Mouse (Mus musculus): Measurements from ENCODE around the gene Trex1.

Trex1 gene

DNA sequence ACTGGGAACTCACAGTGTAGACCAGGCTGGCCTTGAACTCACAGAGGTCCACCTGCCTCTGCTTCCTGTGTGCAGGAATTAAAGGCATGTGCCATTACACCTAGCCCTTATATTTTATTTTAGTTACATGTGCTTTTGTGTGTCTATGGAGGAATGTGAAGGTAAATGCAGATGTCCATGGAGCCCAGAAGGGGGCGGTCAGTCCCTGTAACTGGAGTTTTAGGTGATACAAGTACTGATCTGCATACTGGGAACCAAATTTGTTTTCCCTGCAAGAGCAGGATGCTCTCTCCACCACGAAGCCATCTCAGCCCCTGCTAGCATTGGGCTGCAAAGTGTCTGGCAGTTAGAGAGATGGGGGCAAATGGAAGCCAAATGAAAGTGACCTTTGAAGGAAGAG lies 25.4 kb upstream of the Trex1 start:
- DNase-seq, result no peak

- DNase-seq, result peak; percentile 81
These were observed 22.7 kb upstream of the Trex1 start, which contains the start of the genes Ccdc51 and Tma7 for GRCm38 (mm10) chr9:109082124-109082800. Gene Ccdc51 (plus strand): TSS chr9:109082493. Gene Tma7 (minus strand): TSS chr9:109082587.

DNA sequence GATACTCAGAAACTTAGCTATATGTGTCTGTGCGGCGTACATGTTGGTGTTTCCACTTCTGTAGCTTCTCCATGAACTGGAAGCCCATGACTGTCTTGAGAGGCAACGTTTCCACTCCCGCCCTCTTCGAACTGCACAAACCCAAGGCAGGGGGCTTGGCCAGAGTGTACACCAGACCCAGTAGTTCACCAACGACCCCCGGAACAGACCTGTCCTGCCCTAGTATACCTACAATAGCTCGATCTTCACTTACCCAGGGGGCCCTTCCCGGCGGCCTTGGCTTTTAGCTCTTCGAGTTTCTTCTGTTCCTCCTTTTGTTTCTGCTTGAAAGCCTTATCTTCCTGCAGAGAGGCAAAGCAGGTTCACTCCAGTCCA lies 22.2 kb upstream of the Trex1 start:
- DNase-seq, result no peak

GRCm38 (mm10) chr9:109080516-109080915 lies 21.0 kb upstream of the Trex1 start:
- no peak for DNase-seq

GRCm38 (mm10) chr9:109073661-109074573 lies 14.4 kb upstream of the Trex1 start, which contains the start of gene Atrip:
Gene Atrip (minus strand): TSS chr9:109074124.
- peak; percentile 95 for DNase-seq

- DNase-seq, result no peak
These were observed 8.7 kb upstream of the Trex1 start for GRCm38 (mm10) chr9:109068095-109068735.

DNA sequence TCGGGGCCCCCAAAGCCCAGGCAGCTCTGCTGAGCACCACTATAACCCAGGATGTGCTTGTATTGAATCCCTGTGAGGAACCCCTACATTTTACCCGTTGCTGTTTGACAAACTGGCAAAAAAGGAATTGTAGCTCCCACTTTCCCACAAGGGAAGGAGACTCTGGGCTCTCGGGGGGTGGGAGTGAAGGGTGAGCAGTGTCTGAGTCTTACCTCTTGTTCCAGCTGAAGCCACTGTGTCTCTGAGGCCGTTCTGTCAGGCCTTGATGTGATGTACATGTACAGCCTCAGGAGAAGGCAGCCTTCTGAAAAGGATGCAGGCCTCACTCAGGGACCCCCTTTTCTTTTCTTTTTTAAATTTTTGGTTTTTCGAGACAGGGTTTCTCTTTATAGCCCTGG lies 1.4 kb upstream of the Trex1 start:
- DNase-seq, result no peak

DNA sequence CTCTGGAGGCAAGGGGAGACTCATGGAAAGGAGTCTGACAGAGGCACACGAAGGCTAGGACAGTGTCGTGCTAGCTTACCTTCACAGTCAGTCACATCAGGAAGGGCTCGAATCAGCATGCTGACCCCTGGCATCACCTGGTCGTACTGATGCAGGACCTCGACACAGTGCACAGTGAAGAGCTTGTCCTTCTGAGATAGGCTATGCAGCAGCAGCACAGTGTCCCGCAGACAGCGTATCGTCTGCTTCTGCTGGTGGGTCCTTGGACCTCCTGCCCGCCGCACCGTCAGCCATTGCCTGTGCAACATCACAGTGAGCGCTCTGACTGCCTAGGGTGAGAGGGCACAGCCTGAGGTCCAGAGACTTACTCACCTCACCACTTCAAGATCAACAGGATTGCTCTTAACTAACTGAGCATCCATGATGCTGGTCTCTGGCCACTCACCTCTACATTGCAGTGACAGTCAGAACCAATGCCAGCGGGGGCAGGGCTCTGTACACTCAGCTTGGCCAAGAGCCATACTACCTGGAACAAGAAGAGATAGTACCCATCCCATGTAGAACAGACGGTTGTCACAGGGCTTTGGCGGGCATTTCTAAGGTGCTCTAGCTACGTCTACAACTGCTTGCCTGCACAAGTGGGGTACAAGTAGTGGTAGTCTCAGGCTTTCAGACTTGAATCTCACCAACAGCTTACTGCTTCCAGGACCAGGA lies 807 bp upstream of the Trex1 start:
- DNase-seq, result no peak

DNA sequence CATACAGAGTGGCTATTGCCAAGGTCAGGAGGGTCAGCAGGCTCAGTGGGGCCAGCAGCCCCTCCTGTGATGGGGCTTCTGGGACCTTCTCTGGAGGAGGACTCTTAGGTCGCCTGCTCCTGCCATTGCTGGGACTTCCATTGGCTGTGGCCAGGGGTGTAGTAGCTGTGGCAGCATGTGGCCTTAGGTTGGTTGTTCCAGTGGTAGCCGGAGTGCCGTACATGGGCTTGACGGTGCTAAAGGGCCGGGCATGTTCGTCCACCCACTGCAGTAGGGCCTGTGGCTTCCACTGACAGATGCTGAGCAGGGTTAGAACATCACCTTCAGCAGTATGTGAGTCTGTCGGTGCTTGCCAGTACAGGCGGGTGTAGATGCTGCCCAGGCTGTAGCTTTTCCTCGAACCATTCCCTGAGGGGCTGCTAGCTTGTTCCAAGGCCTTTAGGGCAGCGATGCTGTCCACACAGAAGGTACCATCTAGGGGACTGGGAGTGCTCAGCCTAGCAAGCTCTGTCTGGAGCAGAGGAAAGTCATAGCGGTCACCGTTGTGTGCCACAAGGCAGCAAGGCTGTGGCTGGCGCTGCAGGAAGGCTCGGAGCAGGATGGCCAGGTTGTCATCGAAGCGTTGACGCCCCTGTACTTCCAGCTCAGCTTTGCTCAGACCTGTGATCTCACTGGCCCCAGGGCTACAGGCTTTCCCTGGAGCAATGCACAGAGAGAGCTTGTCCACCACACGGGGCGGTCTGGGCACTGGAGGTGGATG lies 1.3 kb downstream of the Trex1 start:
- no peak for DNase-seq

- DNase-seq, result no peak
These were observed 2.0 kb downstream of the Trex1 start for GRCm38 (mm10) chr9:109057543-109057942.

- no peak for DNase-seq
These were observed 2.6 kb downstream of the Trex1 start for GRCm38 (mm10) chr9:109056916-109057315.

GRCm38 (mm10) chr9:109056081-109056690 lies 3.3 kb downstream of the Trex1 start:
- DNase-seq, result no peak

DNA sequence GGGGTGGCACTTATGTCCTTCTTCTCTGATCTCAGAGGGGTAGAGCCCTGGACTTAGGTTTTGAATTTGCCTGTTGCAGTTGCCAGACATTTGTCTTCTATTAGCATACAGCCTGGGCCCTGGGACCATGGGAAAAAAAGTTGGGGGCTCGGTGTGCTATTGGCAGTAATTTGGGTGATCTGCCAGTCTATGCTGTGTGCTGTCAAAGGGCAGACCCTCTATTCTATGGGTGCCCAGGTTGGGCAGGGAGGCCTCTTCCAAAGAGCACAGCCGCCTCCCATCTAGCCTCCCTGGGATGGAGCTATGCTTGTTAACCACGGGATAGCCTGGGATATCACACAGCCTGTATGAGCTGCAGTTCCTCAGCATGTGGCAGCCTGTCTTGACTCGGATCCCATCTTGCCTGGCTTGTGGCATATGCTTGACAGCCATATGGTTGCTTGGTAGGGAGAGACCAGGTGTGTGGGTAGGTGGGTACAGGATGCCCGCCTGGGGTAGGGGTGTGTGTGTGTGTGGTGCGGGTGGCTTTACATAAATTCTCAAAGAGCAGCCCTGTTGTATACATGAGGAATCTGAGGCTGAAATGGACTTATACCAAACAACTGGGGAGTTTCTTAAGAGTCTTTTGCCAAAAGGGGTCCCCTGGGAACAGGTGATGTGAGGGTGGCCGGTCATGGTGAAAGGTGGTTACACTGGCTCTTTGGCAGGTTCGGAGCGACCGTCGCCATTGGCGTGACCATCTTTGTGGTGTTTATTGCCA lies 4.1 kb downstream of the Trex1 start:
- DNase-seq, result no peak

- peak; percentile 50 for DNase-seq
These were observed 4.8 kb downstream of the Trex1 start for GRCm38 (mm10) chr9:109054712-109055111.

DNA sequence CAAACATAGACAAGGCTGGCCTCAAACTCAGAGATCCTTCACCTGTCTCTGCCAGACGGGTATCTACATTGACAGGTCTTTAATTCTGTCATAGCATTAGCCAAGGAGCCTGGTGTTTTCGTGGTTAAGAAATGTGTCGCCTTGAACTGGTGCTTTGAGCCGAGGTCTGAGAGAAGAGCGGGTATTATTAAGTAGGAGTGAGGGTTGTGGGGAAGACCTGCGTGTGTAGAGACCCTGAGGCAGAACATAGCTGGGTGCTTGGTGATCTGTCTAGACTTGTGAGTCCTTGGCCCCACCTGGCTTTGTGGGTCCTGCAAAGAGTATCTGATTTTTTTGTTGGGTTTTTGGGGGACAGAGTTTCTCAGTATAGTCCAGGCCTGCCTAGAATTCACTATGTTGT lies 5.7 kb downstream of the Trex1 start:
- DNase-seq, result no peak

- no peak for DNase-seq
These were observed 6.2 kb downstream of the Trex1 start for GRCm38 (mm10) chr9:109053366-109053765.

- no peak for DNase-seq
These were observed 6.9 kb downstream of the Trex1 start for GRCm38 (mm10) chr9:109052490-109053260.

DNA sequence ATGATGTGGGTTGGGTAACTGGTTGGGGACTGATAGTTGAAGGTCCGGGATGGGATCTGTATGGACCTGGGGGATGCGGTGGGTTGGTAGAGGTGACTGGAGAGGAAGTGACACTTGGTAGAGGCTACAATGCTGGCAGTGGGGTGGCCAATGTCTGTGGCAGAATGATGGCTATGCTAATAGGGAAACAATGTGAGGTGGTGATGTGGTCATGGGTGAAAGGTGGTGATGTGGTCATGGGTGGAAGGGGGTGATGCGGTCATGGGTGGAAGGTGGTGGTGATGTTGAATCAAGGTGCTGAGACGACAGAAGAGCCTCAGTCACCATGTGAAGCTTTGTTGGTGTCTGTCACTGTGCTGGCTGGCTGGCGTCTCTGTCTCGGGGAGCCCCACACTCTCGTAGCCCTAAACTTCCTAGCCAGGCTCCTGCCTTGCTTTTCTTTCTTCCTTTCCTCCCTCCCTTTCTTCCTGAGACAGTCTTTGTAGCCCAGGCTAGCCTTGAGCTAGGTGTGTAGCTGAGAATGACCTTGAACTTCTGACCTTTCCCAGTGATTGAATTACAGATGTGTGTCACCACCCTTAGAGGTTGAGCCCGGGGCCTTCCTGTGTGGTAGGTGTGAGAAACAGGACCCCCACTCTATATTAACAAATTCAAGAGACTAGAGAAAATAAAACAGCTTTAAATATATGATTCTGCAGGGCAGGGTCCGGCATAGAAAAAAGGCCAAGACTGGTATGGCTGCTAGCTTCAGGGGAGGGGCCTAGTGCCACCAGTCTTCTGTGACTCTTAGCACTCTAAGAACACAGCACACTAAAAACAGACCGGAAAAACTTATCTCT lies 7.7 kb downstream of the Trex1 start:
- no peak for DNase-seq

GRCm38 (mm10) chr9:109051011-109051501 lies 8.5 kb downstream of the Trex1 start:
- no peak for DNase-seq

Data from right cerebral cortex, postnatal 4 days (tissue).